Mouse (Mus musculus): ENCODE measurements around the gene Egfl7. TPM values are rescaled to one million over a fixed set of nuclear protein-coding genes. Genes with fewer than 3 reads are reported as not detected.

Gene Egfl7
- polyA plus RNA-seq, 1 experiment: 2,032 TPM

GRCm38 (mm10) chr2:26611054-26611453 lies 31.2 kb downstream of the Egfl7 start:
- no peak for TF ChIP-seq CTCF (IDR thresholded peaks at IDR 0.05; ENCODE audit: insufficient read depth, low read length)
- TF ChIP-seq POLR2A (IDR thresholded peaks at IDR 0.05; ENCODE audit: borderline replicate concordance, extremely low read depth, low read depth, low read length): no peak
- no peak overlapping the region for H3K4me3 ChIP-seq (replicated peaks; ENCODE audit: extremely low read depth, low read depth, low read length)
- DNase-seq: no peak
- peaks cover 7% of the 10 kb centered on the region for H3K4me1 ChIP-seq (ENCODE audit: control insufficient read depth, insufficient read depth, low read length)

DNA sequence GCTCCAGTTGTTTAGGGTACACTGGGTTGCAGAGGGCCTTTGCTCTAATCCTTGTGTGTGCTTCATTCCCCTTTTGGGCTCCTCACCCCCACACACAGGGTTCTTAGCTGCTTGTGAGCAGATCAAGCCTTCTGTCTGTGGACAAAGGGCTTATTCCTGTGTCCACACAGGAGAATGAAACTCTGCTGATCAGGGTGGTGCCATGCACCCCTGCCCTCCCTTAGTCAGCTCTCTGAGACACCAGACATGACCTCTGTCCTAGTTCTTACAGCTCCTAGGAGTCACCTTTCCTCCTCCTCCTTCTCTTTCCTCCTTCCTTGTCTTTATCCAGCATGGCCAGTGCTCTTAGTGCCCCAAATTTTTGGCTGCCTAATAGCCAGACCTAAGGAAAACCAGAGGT lies 32.1 kb downstream of the Egfl7 start:
- Histone ChIP-seq H3K4me1 (ENCODE audit: control insufficient read depth, insufficient read depth, low read length) (peaks cover 2% of the 10 kb centered on the region), H3K4me3 (replicated peaks; ENCODE audit: extremely low read depth, low read depth, low read length) (no peak overlapping the region)
- no peak for DNase-seq
- no peak for TF ChIP-seq CTCF (IDR thresholded peaks at IDR 0.05; ENCODE audit: insufficient read depth, low read length)
- no peak for TF ChIP-seq POLR2A (IDR thresholded peaks at IDR 0.05; ENCODE audit: borderline replicate concordance, extremely low read depth, low read depth, low read length)

DNA sequence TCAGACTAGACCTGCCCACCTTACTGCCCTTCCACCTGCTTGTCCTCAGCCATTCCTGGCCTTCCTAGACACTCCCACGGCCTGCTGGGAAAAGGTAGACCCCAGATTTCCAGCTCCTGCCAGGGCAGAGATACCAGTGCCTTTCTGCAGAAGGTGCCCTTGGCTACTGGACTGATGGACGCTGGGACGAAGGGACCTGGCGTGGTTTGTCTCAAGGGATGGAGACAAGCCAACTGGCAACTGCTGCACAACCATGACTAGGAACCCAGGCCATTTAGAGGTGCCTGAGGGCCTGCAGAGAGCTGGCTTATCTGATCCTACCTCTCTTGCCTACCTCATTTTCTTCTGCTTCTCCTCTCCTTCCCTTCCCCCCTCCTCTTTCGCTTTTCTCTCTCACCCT lies 35.1 kb downstream of the Egfl7 start:
- no peak for TF ChIP-seq POLR2A (IDR thresholded peaks at IDR 0.05; ENCODE audit: borderline replicate concordance, extremely low read depth, low read depth, low read length)
- Histone ChIP-seq H3K4me1 (ENCODE audit: control insufficient read depth, insufficient read depth, low read length) (no peaks in the 10 kb centered on the region), H3K4me3 (replicated peaks; ENCODE audit: extremely low read depth, low read depth, low read length) (no peak overlapping the region)
- WGBS: 70% methylated on average over 5 of the region's 5 CpGs
- DNase-seq: no peak

GRCm38 (mm10) chr2:26615459-26616124 lies 35.8 kb downstream of the Egfl7 start:
- WGBS: 84% methylated on average over 4 of the region's 4 CpGs
- DNase-seq: no peak
- TF ChIP-seq POLR2A (IDR thresholded peaks at IDR 0.05; ENCODE audit: borderline replicate concordance, extremely low read depth, low read depth, low read length) (no peak), CTCF (IDR thresholded peaks at IDR 0.05; ENCODE audit: insufficient read depth, low read length) (no peak)
- Histone ChIP-seq H3K4me1 (ENCODE audit: control insufficient read depth, insufficient read depth, low read length) (no peaks in the 10 kb centered on the region), H3K4me3 (replicated peaks; ENCODE audit: extremely low read depth, low read depth, low read length) (no peak overlapping the region)

DNA sequence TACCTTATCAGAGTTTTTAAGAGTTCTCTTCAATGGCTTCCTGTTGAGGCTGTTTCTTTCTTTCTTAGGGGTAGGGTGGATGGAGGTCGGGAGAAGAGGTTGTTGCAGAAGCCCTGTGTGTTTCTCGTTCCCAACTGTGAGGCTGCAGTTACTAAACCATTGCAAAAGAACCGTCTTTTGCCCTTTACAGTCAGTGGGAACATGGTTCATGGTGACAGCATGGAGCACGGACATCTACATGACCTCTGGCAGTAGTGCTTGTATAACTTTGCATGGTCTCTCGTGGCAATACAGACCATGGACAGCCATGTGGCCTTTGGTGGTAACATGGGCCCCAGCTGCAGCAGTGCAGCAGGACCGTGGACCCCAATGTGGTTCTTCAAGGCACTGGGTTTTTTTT lies 37.5 kb downstream of the Egfl7 start:
- Histone ChIP-seq H3K4me1 (ENCODE audit: control insufficient read depth, insufficient read depth, low read length) (no peaks in the 10 kb centered on the region), H3K4me3 (replicated peaks; ENCODE audit: extremely low read depth, low read depth, low read length) (no peak overlapping the region)
- DNase-seq: no peak
- 71% methylated on average over 6 of the region's 6 CpGs for WGBS
- no peak for TF ChIP-seq POLR2A (IDR thresholded peaks at IDR 0.05; ENCODE audit: borderline replicate concordance, extremely low read depth, low read depth, low read length)
- TF ChIP-seq CTCF (IDR thresholded peaks at IDR 0.05; ENCODE audit: insufficient read depth, low read length): no peak

- Histone ChIP-seq H3K4me3 (replicated peaks; ENCODE audit: extremely low read depth, low read depth, low read length) (no peak overlapping the region), H3K4me1 (ENCODE audit: control insufficient read depth, insufficient read depth, low read length) (no peaks in the 10 kb centered on the region)
- TF ChIP-seq CTCF (IDR thresholded peaks at IDR 0.05; ENCODE audit: insufficient read depth, low read length) (no peak), POLR2A (IDR thresholded peaks at IDR 0.05; ENCODE audit: borderline replicate concordance, extremely low read depth, low read depth, low read length) (no peak)
- WGBS: 68% methylated on average over 7 of the region's 7 CpGs
- DNase-seq: no peak
These were observed 38.1 kb downstream of the Egfl7 start for GRCm38 (mm10) chr2:26617928-26618327.

GRCm38 (mm10) chr2:26621246-26621645 lies 41.4 kb downstream of the Egfl7 start:
- DNase-seq: no peak

GRCm38 (mm10) chr2:26622984-26623383 lies 43.2 kb downstream of the Egfl7 start:
- no peak for DNase-seq
- TF ChIP-seq CTCF (IDR thresholded peaks at IDR 0.05; ENCODE audit: insufficient read depth, low read length) (no peak), POLR2A (IDR thresholded peaks at IDR 0.05; ENCODE audit: borderline replicate concordance, extremely low read depth, low read depth, low read length) (no peak)
- WGBS: 43% methylated on average over 5 of the region's 5 CpGs
- H3K4me3 ChIP-seq (replicated peaks; ENCODE audit: extremely low read depth, low read depth, low read length): no peak overlapping the region
- H3K4me1 ChIP-seq (ENCODE audit: control insufficient read depth, insufficient read depth, low read length): no peaks in the 10 kb centered on the region

More at GRCm38 (mm10) chr2:26621246-26621645, 41.4 kb downstream of the Egfl7 start:
- TF ChIP-seq POLR2A (IDR thresholded peaks at IDR 0.05; ENCODE audit: borderline replicate concordance, extremely low read depth, low read depth, low read length) (no peak), CTCF (IDR thresholded peaks at IDR 0.05; ENCODE audit: insufficient read depth, low read length) (no peak)
- 45% methylated on average over 2 of the region's 2 CpGs for WGBS
- H3K4me3 ChIP-seq (replicated peaks; ENCODE audit: extremely low read depth, low read depth, low read length): no peak overlapping the region
- no peaks in the 10 kb centered on the region for H3K4me1 ChIP-seq (ENCODE audit: control insufficient read depth, insufficient read depth, low read length)

DNA sequence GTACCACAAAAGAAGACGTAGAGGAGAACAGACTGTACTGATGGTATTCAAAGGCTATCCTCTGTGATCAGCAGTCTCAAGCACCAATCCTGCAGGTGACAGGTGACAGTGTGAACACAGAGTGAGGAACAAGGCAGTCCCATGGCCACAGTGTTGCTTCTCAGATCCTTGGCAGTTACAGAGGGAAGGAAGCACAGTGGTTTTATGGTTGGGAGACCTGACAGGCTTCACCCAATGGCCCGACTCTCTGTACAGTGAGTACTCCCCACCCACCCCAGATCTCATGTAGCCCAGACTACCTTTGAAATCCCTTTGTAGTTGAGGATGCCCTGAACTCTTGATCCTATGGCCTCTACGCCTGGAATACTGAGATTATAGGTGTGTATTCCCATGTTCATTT lies 45.6 kb downstream of the Egfl7 start:
- 61% methylated on average over 3 of the region's 3 CpGs for WGBS

GRCm38 (mm10) chr2:26626081-26626480 lies 46.3 kb downstream of the Egfl7 start:
- peak; percentile 40 for TF ChIP-seq CTCF (IDR thresholded peaks at IDR 0.05; ENCODE audit: insufficient read depth, low read length)
- no peak for TF ChIP-seq POLR2A (IDR thresholded peaks at IDR 0.05; ENCODE audit: borderline replicate concordance, extremely low read depth, low read depth, low read length)
- DNase-seq: no peak
- H3K4me3 ChIP-seq (replicated peaks; ENCODE audit: extremely low read depth, low read depth, low read length): no peak overlapping the region
- 49% methylated on average over 3 of the region's 3 CpGs for WGBS
- H3K4me1 ChIP-seq (ENCODE audit: control insufficient read depth, insufficient read depth, low read length): peaks cover 4% of the 10 kb centered on the region; the same call in 1 of the 2 replicates

More for the DNA sequence above, 45.6 kb downstream of the Egfl7 start:
- no peak overlapping the region for H3K4me3 ChIP-seq (replicated peaks; ENCODE audit: extremely low read depth, low read depth, low read length)
- no peak for DNase-seq
- H3K4me1 ChIP-seq (ENCODE audit: control insufficient read depth, insufficient read depth, low read length): peaks cover 4% of the 10 kb centered on the region; the same call in 1 of the 2 replicates
- TF ChIP-seq CTCF (IDR thresholded peaks at IDR 0.05; ENCODE audit: insufficient read depth, low read length) (no peak), POLR2A (IDR thresholded peaks at IDR 0.05; ENCODE audit: borderline replicate concordance, extremely low read depth, low read depth, low read length) (no peak)

All from lung, adult 2 months (tissue).